18 mouse cellular contexts compared by ENCODE assay signal in the genomic region with DNA sequence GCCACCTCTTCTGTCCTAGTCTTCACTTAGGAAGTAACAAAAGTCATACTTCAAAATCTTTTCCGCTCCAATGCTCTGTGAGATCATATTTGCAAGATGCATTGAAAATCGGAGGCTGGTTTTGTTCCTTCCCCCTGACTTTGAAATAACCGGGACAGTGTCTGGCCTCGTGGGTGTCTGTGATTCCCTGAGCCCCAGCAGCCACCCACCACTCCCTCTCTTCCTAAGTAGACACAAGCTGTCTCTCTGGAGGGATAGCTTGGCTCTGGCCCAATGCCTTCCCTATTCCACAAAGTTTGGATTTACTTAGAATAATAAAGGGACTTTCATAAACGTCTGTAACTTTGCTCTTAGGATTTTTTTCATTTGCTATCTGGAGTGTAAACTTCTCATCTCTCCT.
DNase-seq lines count a peak whose midpoint lies in the region; ATAC-seq and TF ChIP-seq lines count a peak whose summit lies in the region.
"Had no signal": no experiment of that assay in that cellular context is flagged by ENCODE, and none has a peak within 500 bp of the region (broad histone marks: within the 10 kb centered on the region; RNA-seq: fewer than 3 reads in every experiment).

No protein-coding gene starts in this region.

- H3K4me1 ChIP-seq in lung, embryonic 14.5 days (ENCODE audit: insufficient read depth) = peaks cover 6% of the 10 kb centered on the region; the same call in 1 of the 2 replicates
- peaks cover 32% of the 10 kb centered on the region for H3K4me1 ChIP-seq in embryonic facial prominence, embryonic 13.5 days
- peaks cover 7% of the 10 kb centered on the region; the same call in 1 of the 2 replicates for H3K4me1 ChIP-seq in cerebellum, adult 2 months (ENCODE audit: control insufficient read depth, insufficient read depth, low read length)

- H3K4me3 ChIP-seq in lung, embryonic 14.5 days (ENCODE audit: low read depth, low read length) = no peak overlapping the region
- no peak overlapping the region for H3K4me3 ChIP-seq in embryonic facial prominence, embryonic 13.5 days
- no peak overlapping the region for H3K4me3 ChIP-seq in cerebellum, adult 2 months (replicated peaks; ENCODE audit: insufficient read depth, low read depth, low read length)
- H3K4me3 ChIP-seq: forebrain, embryonic 13.5 days; hindbrain, embryonic 13.5 days; intestine, embryonic 15.5 days had no signal

- 49% methylated on average over 5 of the region's 5 CpGs for WGBS in lung, embryonic 14.5 days
- 32% methylated on average over 5 of the region's 5 CpGs for WGBS in embryonic facial prominence, embryonic 13.5 days
- 65% methylated on average over 5 of the region's 5 CpGs for WGBS in cerebellum, adult 2 months

- TF ChIP-seq CTCF in lung, embryonic 14.5 days (IDR thresholded peaks at IDR 0.05; ENCODE audit: low read depth) = no peak
- no peak for TF ChIP-seq CTCF in cerebellum, adult 2 months (IDR thresholded peaks at IDR 0.05; ENCODE audit: borderline replicate concordance, insufficient read depth, low read depth, low read length)

- H3K36me3 ChIP-seq in lung, embryonic 14.5 days (ENCODE audit: insufficient read depth) = no peaks in the 10 kb centered on the region
- H3K36me3 ChIP-seq in embryonic facial prominence, embryonic 13.5 days = no peaks in the 10 kb centered on the region
- H3K36me3 ChIP-seq: hindbrain, embryonic 13.5 days; intestine, embryonic 15.5 days had no signal

- no peak overlapping the region for H3K27ac ChIP-seq in lung, embryonic 14.5 days (ENCODE audit: low read depth)
- H3K27ac ChIP-seq in embryonic facial prominence, embryonic 13.5 days = peak overlapping the region; percentile 58
- H3K27ac ChIP-seq in cerebellum, adult 2 months (ENCODE audit: insufficient read depth, low read length) = no peak overlapping the region
- H3K27ac ChIP-seq: forebrain, embryonic 13.5 days; hindbrain, embryonic 13.5 days; intestine, embryonic 15.5 days had no signal

- H3K27me3 ChIP-seq in lung, embryonic 14.5 days (ENCODE audit: insufficient read depth, low read length) = no peaks in the 10 kb centered on the region
- no peaks in the 10 kb centered on the region for H3K27me3 ChIP-seq in embryonic facial prominence, embryonic 13.5 days
- no peaks in the 10 kb centered on the region for H3K27me3 ChIP-seq in cerebellum, adult 2 months (ENCODE audit: control insufficient read depth, insufficient read depth, low read length)
- H3K27me3 ChIP-seq: forebrain, embryonic 13.5 days; hindbrain, embryonic 13.5 days; intestine, embryonic 15.5 days had no signal

- TF ChIP-seq POLR2A in cerebellum, adult 2 months (IDR thresholded peaks at IDR 0.05; ENCODE audit: borderline replicate concordance, insufficient read depth, low read length) = no peak

- ATAC-seq in lung, embryonic 14.5 days (ENCODE audit: insufficient read depth) = no peak
- no peak for ATAC-seq in embryonic facial prominence, embryonic 13.5 days (ENCODE audit: insufficient number of reproducible peaks, insufficient read depth, low FRiP score, low TSS enrichment, low read depth)
- no peak for ATAC-seq in megakaryocyte progenitor cell, adult 5-6 weeks (replicated peaks; ENCODE audit: poor library complexity)
- ATAC-seq: forebrain, embryonic 13.5 days; forebrain, postnatal 0 days; intestine, embryonic 15.5 days had no signal

- DNase-seq in heart, adult 11 months = peak; percentile 80
- no peak for DNase-seq in heart, postnatal 14 days
- peak; percentile 51 for DNase-seq in lung, embryonic 14.5 days
- DNase-seq in lung, adult 18-20 months = no peak
- DNase-seq in brain, adult 2 months (ENCODE audit: low read depth, low spot score) = peak; percentile 24
- no peak for DNase-seq in cerebellum, adult 2 months
- DNase-seq: adrenal gland, postnatal 10 days; cerebellum, adult 11-12 months; cerebellum, postnatal 10 days; forebrain, postnatal 0 days; gastrocnemius, postnatal 36 days; heart, adult 18-20 months; heart, postnatal 10 days had no signal

- H3K9me3 ChIP-seq in lung, embryonic 14.5 days (ENCODE audit: low read depth, low read length) = no peaks in the 10 kb centered on the region
- H3K9me3 ChIP-seq in embryonic facial prominence, embryonic 13.5 days = no peaks in the 10 kb centered on the region
- H3K9me3 ChIP-seq: forebrain, embryonic 13.5 days; hindbrain, embryonic 13.5 days; intestine, embryonic 15.5 days had no signal

- intact Hi-C loops in heart, postnatal 14 days (cut with DNase I) = no loop called here

- H3K4me2 ChIP-seq in lung, embryonic 14.5 days = no peak overlapping the region
- no peak overlapping the region for H3K4me2 ChIP-seq in embryonic facial prominence, embryonic 13.5 days
- H3K4me2 ChIP-seq: forebrain, embryonic 13.5 days; hindbrain, embryonic 13.5 days; intestine, embryonic 15.5 days had no signal

- H3K9ac ChIP-seq in lung, embryonic 14.5 days = no peak overlapping the region
- no peak overlapping the region for H3K9ac ChIP-seq in embryonic facial prominence, embryonic 13.5 days
- H3K9ac ChIP-seq: forebrain, embryonic 13.5 days; forebrain, postnatal 0 days; hindbrain, embryonic 13.5 days; intestine, embryonic 15.5 days had no signal

Comparison
In these comparisons a context has a peak if more than half of its experiments do, and no peak if none do; other contexts are left out.
1. DNase-seq: peak in heart, adult 11 months (single experiment), lung, embryonic 14.5 days (single experiment) and brain, adult 2 months (single experiment); none in heart, postnatal 14 days (0 of 2), lung, adult 18-20 months (0 of 2) and cerebellum, adult 2 months (0 of 2).